Mouse (Mus musculus) hindbrain, embryonic 13.5 days (tissue): ENCODE results near the gene Mknk1. TPM values are rescaled to one million over a fixed set of nuclear protein-coding genes. Genes with fewer than 3 reads are reported as not detected.
A peak's percentile ranks its signal among the peaks of the same experiment; 100 is the strongest.

Source experiments
- ATAC-seq: fragments of 200-750 bp; cut with Nextera tagmentation; 2 replicates; pipeline ENCODE4 v1.8.0; 2017; ENCODE audit warnings: moderate TSS enrichment; ENCODE audit not compliant: low FRiP score
- H3K27ac ChIP-seq: fragments of 300-500 bp; sonication (generic); 2 replicates; pipeline ENCODE4 v1.5.1; 2015; ENCODE audit warnings: inconsistent platforms, mild to moderate bottlenecking, moderate library complexity
- H3K27me3 ChIP-seq: fragments of 300-500 bp; sonication (generic); 2 replicates; pipeline ENCODE4 v1.6.1; 2015; ENCODE audit warnings: mild to moderate bottlenecking, inconsistent platforms
- H3K36me3 ChIP-seq: fragments of 300-500 bp; sonication (generic); 2 replicates; pipeline ENCODE4 v1.6.1; 2015; ENCODE audit warnings: mild to moderate bottlenecking, inconsistent platforms
- H3K4me1 ChIP-seq: fragments of 300-500 bp; sonication (generic); replicated peaks from 2 replicates; pipeline ENCODE4 v1.6.1; 2015; ENCODE audit warnings: inconsistent platforms
- H3K4me2 ChIP-seq: fragments of 300-500 bp; sonication (generic); 2 replicates; pipeline ENCODE4 v1.6.1; 2015; ENCODE audit warnings: inconsistent platforms, mild to moderate bottlenecking, moderate library complexity
- H3K4me3 ChIP-seq: fragments of 300-500 bp; sonication (generic); 2 replicates; pipeline ENCODE4 v1.5.1; 2015; ENCODE audit warnings: mild to moderate bottlenecking, inconsistent platforms
- H3K9ac ChIP-seq: fragments of 300-500 bp; sonication (generic); 2 replicates; pipeline ENCODE4 v1.6.1; 2015; ENCODE audit warnings: mild to moderate bottlenecking, inconsistent platforms
- H3K9me3 ChIP-seq: fragments of 300-500 bp; sonication (generic); 2 replicates; pipeline ENCODE4 v1.6.1; 2016; ENCODE audit warnings: inconsistent platforms
- WGBS: fragments of 180-500 bp; shearing (Covaris S2); methylation state at CpG from one replicate; pipeline ENCODE4 v1.1.7; 2015; 5-methylcytosine and 5-hydroxymethylcytosine counted together
- polyA plus RNA-seq: library from polyadenylated mRNA; unstranded; fragments of >200 nt; fragmentation: Nextera tagmentation; extraction: Ambion mirVana; gene quantifications from 2 replicates; pipeline ENCODE4 v1.2.1, GENCODE M21; 2015

Gene Mknk1
- polyA plus RNA-seq, 1 experiment from 2014 or later, result 21.3 TPM

GRCm38 (mm10) chr4:115848990-115849677, 10.1 kb downstream of the Mknk1 start:
- Histone ChIP-seq H3K4me1 (no peaks in the 10 kb centered on the region), H3K36me3 (peaks cover 21% of the 10 kb centered on the region), H3K9me3 (no peaks in the 10 kb centered on the region), H3K27me3 (no peaks in the 10 kb centered on the region), H3K4me3 (no peak overlapping the region), H3K27ac (no peak overlapping the region), H3K9ac (no peak overlapping the region), H3K4me2 (no peak overlapping the region)
- no peak for ATAC-seq
- WGBS, result 71% methylated on average over 8 of the region's 8 CpGs

GRCm38 (mm10) chr4:115850111-115850510, 11.1 kb downstream of the Mknk1 start:
- Histone ChIP-seq H3K4me1 (peaks cover 4% of the 10 kb centered on the region), H3K36me3 (peaks cover 21% of the 10 kb centered on the region), H3K27ac (no peak overlapping the region), H3K9ac (no peak overlapping the region), H3K9me3 (no peaks in the 10 kb centered on the region), H3K27me3 (no peaks in the 10 kb centered on the region; the same call in 1 of the 2 replicates), H3K4me2 (no peak overlapping the region), H3K4me3 (no peak overlapping the region)
- WGBS, result 80% methylated on average over 2 of the region's 2 CpGs
- no peak for ATAC-seq

DNA sequence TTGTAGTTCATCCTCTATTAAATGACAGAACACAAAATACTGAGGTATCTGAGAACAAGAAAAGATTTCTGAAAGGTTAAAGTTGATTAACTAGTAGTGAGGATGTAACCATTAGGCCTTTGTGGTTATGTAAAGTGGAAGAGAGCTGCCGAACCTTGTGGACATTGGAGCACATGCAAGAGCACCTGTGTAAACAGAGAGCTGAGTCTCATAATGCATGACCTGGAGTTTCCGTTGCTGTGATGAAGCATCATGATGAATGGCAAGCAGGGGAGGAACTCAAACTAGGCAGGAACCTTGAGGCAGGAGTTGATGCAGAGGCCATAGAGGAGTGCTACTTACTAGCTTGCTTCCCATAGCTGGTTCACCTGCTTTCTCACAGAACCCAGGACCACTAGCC, 11.6 kb downstream of the Mknk1 start:
- no peak overlapping the region for H3K4me3 ChIP-seq
- H3K27ac ChIP-seq, result no peak overlapping the region
- no peak overlapping the region for H3K4me2 ChIP-seq
- no peaks in the 10 kb centered on the region for H3K9me3 ChIP-seq
- no peak for ATAC-seq
- 69% methylated on average over 2 of the region's 2 CpGs for WGBS
- H3K4me1 ChIP-seq, result peaks cover 9% of the 10 kb centered on the region
- peaks cover 21% of the 10 kb centered on the region for H3K36me3 ChIP-seq
- H3K9ac ChIP-seq, result no peak overlapping the region
- no peaks in the 10 kb centered on the region; the same call in 1 of the 2 replicates for H3K27me3 ChIP-seq

DNA sequence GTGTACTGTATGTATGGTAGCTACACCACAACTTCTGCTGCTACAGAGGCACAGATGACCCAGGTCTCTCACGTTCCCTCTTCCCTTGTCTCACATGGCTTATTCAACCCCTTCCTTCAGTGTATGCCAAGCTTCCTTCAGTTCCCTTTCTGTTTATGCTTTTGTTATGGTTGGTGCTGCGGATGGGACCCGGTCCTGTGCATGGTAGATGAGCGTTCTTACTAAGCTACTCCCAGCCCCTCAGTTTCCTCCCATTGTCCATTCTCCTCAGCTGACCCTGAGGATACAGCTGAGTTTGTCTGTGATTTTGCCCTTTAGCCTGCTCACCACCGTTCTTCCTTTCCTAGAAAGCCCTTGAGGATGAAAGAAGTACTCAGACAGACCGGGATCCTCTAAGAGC, 12.6 kb downstream of the Mknk1 start:
- H3K27ac ChIP-seq, result no peak overlapping the region
- H3K4me2 ChIP-seq, result no peak overlapping the region
- no peak overlapping the region for H3K4me3 ChIP-seq
- ATAC-seq, result no peak
- H3K27me3 ChIP-seq, result no peaks in the 10 kb centered on the region; the same call in 1 of the 2 replicates
- WGBS, result 87% methylated on average over 6 of the region's 6 CpGs
- no peaks in the 10 kb centered on the region for H3K9me3 ChIP-seq
- peaks cover 21% of the 10 kb centered on the region for H3K36me3 ChIP-seq
- no peak overlapping the region for H3K9ac ChIP-seq
- peaks cover 19% of the 10 kb centered on the region for H3K4me1 ChIP-seq

GRCm38 (mm10) chr4:115855100-115855499, 16.1 kb downstream of the Mknk1 start:
- Histone ChIP-seq H3K27me3 (no peaks in the 10 kb centered on the region; the same call in 1 of the 2 replicates), H3K4me3 (no peak overlapping the region), H3K4me2 (no peak overlapping the region), H3K9me3 (no peaks in the 10 kb centered on the region), H3K9ac (peak overlapping the region; percentile 24; the same call in 1 of the 2 replicates), H3K27ac (0 out of 2 replicates have a peak overlapping the region, but pooled peaks have one; percentile 32), H3K36me3 (peaks cover 28% of the 10 kb centered on the region), H3K4me1 (peaks cover 27% of the 10 kb centered on the region)
- ATAC-seq, result no peak; the same call in 1 of the 2 replicates
- 49% methylated on average over 6 of the region's 6 CpGs for WGBS

- 0 out of 2 replicates have a peak overlapping the region, but pooled peaks have one; percentile 24 for H3K9ac ChIP-seq
- WGBS, result 62% methylated on average over 4 of the region's 4 CpGs
- no peak overlapping the region for H3K4me3 ChIP-seq
- H3K27ac ChIP-seq, result peak overlapping the region; percentile 32; the same call in 1 of the 2 replicates
- no peaks in the 10 kb centered on the region for H3K9me3 ChIP-seq
- no peak overlapping the region for H3K4me2 ChIP-seq
- peaks cover 27% of the 10 kb centered on the region for H3K4me1 ChIP-seq
- no peaks in the 10 kb centered on the region; the same call in 1 of the 2 replicates for H3K27me3 ChIP-seq
- ATAC-seq, result peak; percentile 6; the same call in 1 of the 2 replicates
- peaks cover 30% of the 10 kb centered on the region for H3K36me3 ChIP-seq
Measured at GRCm38 (mm10) chr4:115855609-115856008, 16.6 kb downstream of the Mknk1 start.

GRCm38 (mm10) chr4:115856282-115856681, 17.3 kb downstream of the Mknk1 start:
- Histone ChIP-seq H3K4me2 (no peak overlapping the region), H3K9ac (peak overlapping the region; percentile 61), H3K4me1 (peaks cover 27% of the 10 kb centered on the region), H3K27me3 (no peaks in the 10 kb centered on the region; the same call in 1 of the 2 replicates), H3K9me3 (no peaks in the 10 kb centered on the region), H3K36me3 (peaks cover 36% of the 10 kb centered on the region), H3K27ac (peak overlapping the region; percentile 61; the same call in 1 of the 2 replicates), H3K4me3 (no peak overlapping the region)
- ATAC-seq, result peak; percentile 31; the same call in 1 of the 2 replicates
- WGBS, result 49% methylated on average over 4 of the region's 4 CpGs

DNA sequence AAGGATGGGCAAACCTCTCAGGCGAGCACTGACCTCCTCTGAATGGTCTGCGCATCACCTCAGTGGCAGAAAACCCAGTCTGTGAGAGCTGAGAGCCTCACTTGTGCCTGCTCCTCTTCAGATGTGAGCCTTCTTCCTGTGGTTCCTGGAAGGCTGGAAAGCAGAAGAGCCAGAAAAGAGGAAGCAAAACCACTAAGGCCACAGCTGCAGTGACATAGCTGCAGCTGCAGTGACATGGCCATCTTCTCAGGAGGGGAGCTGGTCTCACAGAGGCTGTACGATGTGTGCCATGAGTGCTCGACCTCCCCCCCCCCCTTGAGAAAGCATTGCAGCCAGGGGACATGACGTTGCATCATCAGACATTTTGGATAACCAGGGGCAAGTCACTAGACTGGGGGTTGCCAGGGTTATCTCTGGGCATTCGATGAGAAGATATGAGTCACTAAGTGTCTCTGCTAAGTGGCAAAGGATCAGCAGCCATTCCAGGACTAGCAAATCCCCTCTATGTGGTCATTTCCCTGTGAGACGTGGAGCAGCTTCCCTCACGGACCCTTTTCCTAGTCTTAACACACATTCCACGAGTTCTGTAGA, 18.4 kb downstream of the Mknk1 start:
- 86% methylated on average over 9 of the region's 9 CpGs for WGBS
- H3K36me3 ChIP-seq, result peaks cover 36% of the 10 kb centered on the region
- H3K4me1 ChIP-seq, result peaks cover 27% of the 10 kb centered on the region
- H3K9ac ChIP-seq, result no peak overlapping the region
- no peak for ATAC-seq
- H3K4me2 ChIP-seq, result no peak overlapping the region
- H3K4me3 ChIP-seq, result no peak overlapping the region
- peak overlapping the region; percentile 44; the same call in 1 of the 2 replicates for H3K27ac ChIP-seq
- no peaks in the 10 kb centered on the region; the same call in 1 of the 2 replicates for H3K27me3 ChIP-seq
- H3K9me3 ChIP-seq, result no peaks in the 10 kb centered on the region

DNA sequence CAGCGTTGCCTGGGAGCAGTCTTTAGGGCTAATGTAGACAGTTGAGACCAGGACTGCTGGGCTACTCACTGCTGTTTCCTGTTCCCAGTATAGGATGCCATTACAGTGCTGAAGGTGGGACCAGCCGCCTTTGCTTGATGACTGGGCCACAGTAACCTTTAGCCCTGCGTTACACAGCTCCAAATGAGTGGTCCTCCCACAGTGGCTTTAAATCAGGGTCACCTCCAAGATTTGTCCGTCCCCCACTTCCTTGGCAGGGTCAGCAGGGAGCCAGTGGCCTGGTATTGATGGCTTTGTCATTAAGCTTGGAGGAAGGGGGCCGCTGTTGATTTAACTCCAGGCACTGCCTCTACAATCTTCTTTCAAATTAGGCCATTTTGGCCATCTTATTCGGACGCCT, 24.4 kb downstream of the Mknk1 start:
- H3K9ac ChIP-seq, result no peak overlapping the region
- no peaks in the 10 kb centered on the region for H3K27me3 ChIP-seq
- H3K36me3 ChIP-seq, result peaks cover 37% of the 10 kb centered on the region
- H3K4me3 ChIP-seq, result no peak overlapping the region
- H3K4me1 ChIP-seq, result peaks cover 17% of the 10 kb centered on the region
- H3K27ac ChIP-seq, result no peak overlapping the region
- 64% methylated on average over 7 of the region's 7 CpGs for WGBS
- no peak for ATAC-seq
- H3K9me3 ChIP-seq, result no peaks in the 10 kb centered on the region
- H3K4me2 ChIP-seq, result no peak overlapping the region

GRCm38 (mm10) chr4:115863880-115864279, 24.9 kb downstream of the Mknk1 start:
- 36% methylated on average over 10 of the region's 10 CpGs for WGBS
- Histone ChIP-seq H3K9me3 (no peaks in the 10 kb centered on the region), H3K27me3 (no peaks in the 10 kb centered on the region), H3K9ac (no peak overlapping the region), H3K4me1 (peaks cover 21% of the 10 kb centered on the region), H3K4me2 (no peak overlapping the region), H3K4me3 (no peak overlapping the region), H3K27ac (no peak overlapping the region), H3K36me3 (peaks cover 37% of the 10 kb centered on the region)
- ATAC-seq, result no peak

GRCm38 (mm10) chr4:115869512-115870210, 30.7 kb downstream of the Mknk1 start:
- WGBS, result 20% methylated on average over 16 of the region's 16 CpGs
- Histone ChIP-seq H3K27ac (peak overlapping the region; percentile 40; the same call in 1 of the 2 replicates), H3K9me3 (no peaks in the 10 kb centered on the region), H3K4me2 (no peak overlapping the region), H3K36me3 (peaks cover 30% of the 10 kb centered on the region), H3K27me3 (no peaks in the 10 kb centered on the region), H3K4me1 (peaks cover 27% of the 10 kb centered on the region), H3K9ac (no peak overlapping the region), H3K4me3 (no peak overlapping the region)
- 0 out of 2 replicates have a peak, but pooled peaks have one; percentile 7 for ATAC-seq

GRCm38 (mm10) chr4:115873231-115873630, 34.2 kb downstream of the Mknk1 start:
- H3K4me3 ChIP-seq, result no peak overlapping the region
- no peaks in the 10 kb centered on the region for H3K27me3 ChIP-seq
- H3K27ac ChIP-seq, result no peak overlapping the region
- ATAC-seq, result no peak
- H3K9me3 ChIP-seq, result no peaks in the 10 kb centered on the region
- peaks cover 34% of the 10 kb centered on the region for H3K4me1 ChIP-seq
- 74% methylated on average over 3 of the region's 3 CpGs for WGBS
- H3K36me3 ChIP-seq, result peaks cover 37% of the 10 kb centered on the region
- H3K4me2 ChIP-seq, result no peak overlapping the region
- no peak overlapping the region for H3K9ac ChIP-seq
